Mouse (Mus musculus) heart, adult 2 months (tissue): Measurements from ENCODE around the gene Ssh2.

Experiments
- CTCF ChIP-seq: fragments of 200-600 bp; IDR thresholded peaks from 2 replicates; pipeline ENCODE4 v1.8.1; 2022; ENCODE audit warnings: antibody characterized with exemption, mild to moderate bottlenecking, moderate library complexity
- EP300 ChIP-seq: fragments of 200-500 bp; IDR thresholded peaks from 2 replicates; pipeline ENCODE4 v1.6.1; 2011; ENCODE audit warnings: low read depth, low read length, control low read depth; ENCODE audit not compliant: insufficient read depth
- POLR2A ChIP-seq: fragments of 200-500 bp; IDR thresholded peaks from 2 replicates; pipeline ENCODE4 v1.6.1; 2011; ENCODE audit warnings: mild to moderate bottlenecking, low read depth, low read length, control low read depth; ENCODE audit not compliant: insufficient read depth

DNA sequence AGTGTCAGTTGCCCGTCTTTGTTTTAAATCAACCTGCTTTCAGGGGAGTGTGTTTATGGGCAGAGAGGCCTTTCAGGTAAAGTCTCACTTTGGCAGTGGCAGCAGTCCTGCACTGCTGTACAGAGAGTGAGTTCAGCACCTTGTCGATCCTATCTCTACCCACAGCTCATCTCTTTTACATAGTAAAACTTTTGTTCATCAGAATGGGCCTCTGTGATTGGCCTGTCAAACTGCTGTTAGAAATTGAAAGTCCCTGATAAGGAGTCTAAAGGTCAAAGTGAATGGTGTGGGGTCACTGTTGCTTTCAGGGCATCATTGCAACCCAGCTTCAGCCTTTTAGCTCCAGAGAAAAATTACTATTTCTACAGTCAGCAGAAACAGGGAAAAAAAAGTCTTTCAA lies 147.4 kb downstream of the Ssh2 start:
- TF ChIP-seq POLR2A (no peak), CTCF (no peak), EP300 (no peak)
